Mouse (Mus musculus) C2C12 (cell line): ENCODE data around the gene Olfr1495.

ENCODE experiments used
- CTCF ChIP-seq: IDR thresholded peaks from one replicate; pipeline ENCODE4 v1.5.1; 2011; ENCODE audit not compliant: control insufficient read depth, insufficient read depth, insufficient read length
- USF1 ChIP-seq: IDR thresholded peaks from one replicate; pipeline ENCODE4 v1.6.1; 2011; ENCODE audit warnings: low read depth, mild to moderate bottlenecking, control low read depth, moderate library complexity

GRCm38 (mm10) chr19:13818827-13819226 is 54.4 kb downstream of the Olfr1495 start:
- TF ChIP-seq USF1 (no peak), CTCF (no peak)
